Mouse (Mus musculus) heart, embryonic 15.5 days (tissue): ENCODE measurements around the gene Ddc. TPM values are rescaled to one million over a fixed set of nuclear protein-coding genes. Genes with fewer than 3 reads are reported as not detected.

Experiments
- ATAC-seq: fragments of 200-750 bp; cut with Nextera tagmentation; replicated peaks from 2 replicates; pipeline ENCODE4 v1.8.0; 2017; ENCODE audit warnings: low read depth, moderate TSS enrichment; ENCODE audit not compliant: insufficient number of reproducible peaks, insufficient read depth, low FRiP score
- H3K27ac ChIP-seq: fragments of 300-500 bp; sonication (generic); 2 replicates; pipeline ENCODE4 v1.5.1; 2015; ENCODE audit warnings: mild to moderate bottlenecking, inconsistent platforms
- H3K27me3 ChIP-seq: fragments of 300-500 bp; sonication (generic); 2 replicates; pipeline ENCODE4 v1.6.1; 2015; ENCODE audit warnings: inconsistent platforms
- H3K36me3 ChIP-seq: fragments of 300-500 bp; sonication (generic); 2 replicates; pipeline ENCODE4 v1.6.1; 2015; ENCODE audit warnings: mild to moderate bottlenecking, inconsistent platforms
- H3K4me1 ChIP-seq: fragments of 300-500 bp; sonication (generic); replicated peaks from 2 replicates; pipeline ENCODE4 v1.6.1; 2015; ENCODE audit warnings: inconsistent platforms
- H3K4me2 ChIP-seq: fragments of 300-500 bp; sonication (generic); 2 replicates; pipeline ENCODE4 v1.6.1; 2015; ENCODE audit warnings: inconsistent platforms, mild to moderate bottlenecking, moderate library complexity
- H3K4me3 ChIP-seq: fragments of 300-500 bp; sonication (generic); 2 replicates; pipeline ENCODE4 v1.5.1; 2015; ENCODE audit warnings: mild to moderate bottlenecking, inconsistent platforms
- H3K9ac ChIP-seq: fragments of 300-500 bp; sonication (generic); 2 replicates; pipeline ENCODE4 v1.6.1; 2015; ENCODE audit warnings: mild to moderate bottlenecking, inconsistent platforms
- H3K9me3 ChIP-seq: fragments of 300-500 bp; sonication (generic); replicated peaks from 2 replicates; pipeline ENCODE4 v1.6.1; 2016; ENCODE audit warnings: inconsistent platforms
- WGBS: fragments of 180-500 bp; shearing (Covaris S2); methylation state at CpG from one replicate; pipeline ENCODE4 v1.1.7; 2015; ENCODE audit warnings: mixed read lengths; 5-methylcytosine and 5-hydroxymethylcytosine counted together
- polyA plus RNA-seq: library from polyadenylated mRNA; unstranded; fragments of >200 nt; fragmentation: Nextera tagmentation; extraction: Ambion mirVana; gene quantifications from 2 replicates; pipeline ENCODE4 v1.2.1, GENCODE M21; 2015

The Ddc gene
- polyA plus RNA-seq, 1 experiment from 2014 or later, result 115 TPM

DNA sequence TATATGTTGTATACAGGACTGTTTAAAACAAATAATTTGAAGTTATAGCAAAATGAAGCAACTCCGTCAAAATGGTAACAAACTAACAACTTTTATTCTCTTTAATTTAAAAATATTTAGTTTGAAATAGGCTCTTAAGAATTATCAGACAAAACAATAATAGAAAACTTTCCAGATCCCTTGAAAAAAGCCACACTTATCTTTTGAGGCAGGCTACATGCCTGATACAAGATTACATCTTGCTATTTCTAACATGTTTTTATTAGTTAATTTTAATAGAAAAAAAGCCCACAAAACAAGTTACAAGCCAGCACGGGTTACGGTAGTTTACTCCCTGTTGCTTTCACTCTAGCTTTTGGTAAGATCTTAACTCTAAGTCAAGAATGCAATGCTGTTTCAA lies 97.6 kb downstream of the Ddc start:
- no peak overlapping the region for H3K27ac ChIP-seq
- no peak overlapping the region for H3K4me3 ChIP-seq
- H3K4me2 ChIP-seq, result no peak overlapping the region
- WGBS, result 93% methylated on average over 3 of the region's 3 CpGs
- H3K9me3 ChIP-seq, result no peaks in the 10 kb centered on the region
- no peak for ATAC-seq
- peaks cover 46% of the 10 kb centered on the region for H3K36me3 ChIP-seq
- H3K4me1 ChIP-seq, result 0 out of 2 replicates have a peak, but pooled peaks cover 3% of the 10 kb centered on the region
- H3K9ac ChIP-seq, result no peak overlapping the region
- no peaks in the 10 kb centered on the region for H3K27me3 ChIP-seq

DNA sequence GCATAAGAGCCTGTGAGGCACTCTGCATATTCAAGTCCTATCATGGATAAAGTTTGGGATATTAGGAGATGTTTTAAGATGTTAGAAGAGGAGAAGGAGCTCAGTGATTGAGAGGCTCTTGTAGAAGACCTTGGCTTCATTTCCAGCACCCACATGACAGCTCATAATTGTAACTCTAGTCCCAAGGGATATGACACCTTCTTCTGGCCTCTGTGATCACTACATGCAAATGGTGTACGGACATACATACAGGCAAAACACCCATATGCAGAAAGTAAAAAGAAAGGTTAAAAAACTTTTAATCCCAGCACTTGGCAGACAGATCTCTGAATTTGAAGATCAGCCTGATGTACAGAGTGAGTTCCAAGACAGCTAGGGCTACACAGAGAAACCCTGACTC lies 99.3 kb downstream of the Ddc start:
- Histone ChIP-seq H3K27me3 (no peaks in the 10 kb centered on the region), H3K4me3 (no peak overlapping the region), H3K4me1 (0 out of 2 replicates have a peak, but pooled peaks cover 3% of the 10 kb centered on the region), H3K9me3 (no peaks in the 10 kb centered on the region), H3K36me3 (peaks cover 40% of the 10 kb centered on the region), H3K4me2 (no peak overlapping the region), H3K27ac (no peak overlapping the region), H3K9ac (no peak overlapping the region)
- 97% methylated on average over 1 of the region's 1 CpGs for WGBS
- no peak for ATAC-seq

- no peaks in the 10 kb centered on the region for H3K27me3 ChIP-seq
- H3K4me1 ChIP-seq, result no peaks in the 10 kb centered on the region
- H3K4me2 ChIP-seq, result no peak overlapping the region
- no peak overlapping the region for H3K4me3 ChIP-seq
- peaks cover 19% of the 10 kb centered on the region for H3K36me3 ChIP-seq
- WGBS, result 70% methylated on average over 1 of the region's 1 CpGs
- H3K9me3 ChIP-seq, result no peaks in the 10 kb centered on the region
- H3K27ac ChIP-seq, result no peak overlapping the region
- H3K9ac ChIP-seq, result no peak overlapping the region
- ATAC-seq, result no peak
Measured at GRCm38 (mm10) chr11:11794626-11795025, 103.3 kb downstream of the Ddc start.

DNA sequence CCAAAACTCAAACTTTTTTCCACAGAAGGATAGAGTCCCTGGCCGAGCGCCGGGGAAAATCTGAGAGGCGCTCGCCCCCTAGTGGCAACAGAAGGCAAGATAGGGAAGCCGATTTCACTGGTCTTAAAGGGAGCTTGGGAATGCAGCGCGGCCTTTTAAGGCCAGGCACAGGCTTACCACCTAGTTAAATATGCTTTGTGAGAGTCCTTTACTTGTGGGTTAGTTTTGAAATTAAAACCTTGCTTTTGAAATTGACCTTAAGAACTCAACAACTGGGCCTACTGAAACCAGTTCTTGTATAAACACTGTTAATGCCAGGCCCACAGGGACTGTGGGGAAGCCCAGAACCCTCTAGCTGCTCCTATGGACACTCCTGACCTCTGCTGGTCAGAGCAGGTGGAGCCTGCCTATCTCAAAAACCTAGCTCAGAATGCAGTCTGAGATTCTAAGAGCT lies 109.4 kb downstream of the Ddc start:
- peak; percentile 89 for ATAC-seq
- Histone ChIP-seq H3K36me3 (no peaks in the 10 kb centered on the region), H3K27ac (no peak overlapping the region), H3K4me3 (peak overlapping the region; percentile 33), H3K9me3 (no peaks in the 10 kb centered on the region), H3K9ac (no peak overlapping the region), H3K27me3 (no peaks in the 10 kb centered on the region), H3K4me1 (no peaks in the 10 kb centered on the region), H3K4me2 (peak overlapping the region; percentile 55)
- WGBS, result 2% methylated on average over 8 of the region's 8 CpGs

DNA sequence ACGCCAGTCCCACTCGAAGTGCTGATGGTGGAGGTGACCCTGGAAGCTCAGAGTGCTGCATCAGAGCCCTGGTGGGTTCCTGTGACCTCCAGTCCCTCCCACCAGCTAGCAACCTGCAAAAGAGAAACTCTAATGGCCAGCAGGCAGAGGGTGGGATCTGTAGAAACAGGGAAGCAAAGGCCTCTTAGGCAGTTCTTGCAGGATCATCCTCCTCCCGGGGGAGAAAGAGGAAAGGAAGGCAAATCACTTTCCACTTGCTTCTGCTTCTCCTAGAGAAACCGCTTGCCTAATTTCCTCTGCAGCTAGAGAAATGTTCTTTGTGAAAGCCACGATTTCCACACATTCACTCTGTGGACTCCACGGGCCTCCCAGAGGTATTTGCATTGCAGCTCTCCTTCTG lies 112.5 kb downstream of the Ddc start:
- H3K9ac ChIP-seq, result no peak overlapping the region
- no peaks in the 10 kb centered on the region for H3K36me3 ChIP-seq
- 53% methylated on average over 6 of the region's 6 CpGs for WGBS
- no peaks in the 10 kb centered on the region for H3K4me1 ChIP-seq
- H3K9me3 ChIP-seq, result no peaks in the 10 kb centered on the region
- no peak overlapping the region for H3K4me2 ChIP-seq
- H3K4me3 ChIP-seq, result no peak overlapping the region
- H3K27me3 ChIP-seq, result no peaks in the 10 kb centered on the region
- no peak for ATAC-seq
- no peak overlapping the region for H3K27ac ChIP-seq

GRCm38 (mm10) chr11:11781728-11782127 lies 116.2 kb downstream of the Ddc start:
- Histone ChIP-seq H3K27ac (no peak overlapping the region), H3K4me2 (no peak overlapping the region), H3K36me3 (no peaks in the 10 kb centered on the region), H3K4me1 (no peaks in the 10 kb centered on the region), H3K9me3 (no peaks in the 10 kb centered on the region), H3K4me3 (no peak overlapping the region), H3K9ac (no peak overlapping the region), H3K27me3 (no peaks in the 10 kb centered on the region)
- WGBS, result 76% methylated on average over 8 of the region's 8 CpGs
- ATAC-seq, result no peak

DNA sequence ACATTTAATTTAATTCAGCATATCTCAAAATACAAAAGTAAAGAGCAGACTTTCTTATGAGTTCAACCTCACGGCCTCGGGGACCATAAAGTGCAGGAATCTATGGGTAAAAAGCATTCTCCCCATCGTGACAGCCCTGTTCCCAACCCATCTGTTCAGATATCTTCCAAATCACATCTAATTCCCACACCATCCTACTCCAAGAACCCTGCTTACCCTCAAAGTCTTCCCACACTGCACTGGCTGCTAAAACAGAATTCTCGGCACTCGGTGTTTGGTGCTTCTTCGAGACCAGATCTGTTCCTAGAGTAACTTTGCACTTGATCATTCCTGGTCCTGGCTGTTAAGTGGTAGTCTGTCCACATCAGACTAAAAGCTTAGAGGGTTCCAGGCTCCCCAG lies 119.6 kb downstream of the Ddc start:
- ATAC-seq, result no peak
- Histone ChIP-seq H3K4me2 (no peak overlapping the region), H3K27me3 (no peaks in the 10 kb centered on the region), H3K4me1 (no peaks in the 10 kb centered on the region), H3K36me3 (no peaks in the 10 kb centered on the region), H3K9ac (no peak overlapping the region), H3K4me3 (no peak overlapping the region), H3K27ac (no peak overlapping the region), H3K9me3 (no peaks in the 10 kb centered on the region)
- WGBS, result 90% methylated on average over 6 of the region's 6 CpGs

DNA sequence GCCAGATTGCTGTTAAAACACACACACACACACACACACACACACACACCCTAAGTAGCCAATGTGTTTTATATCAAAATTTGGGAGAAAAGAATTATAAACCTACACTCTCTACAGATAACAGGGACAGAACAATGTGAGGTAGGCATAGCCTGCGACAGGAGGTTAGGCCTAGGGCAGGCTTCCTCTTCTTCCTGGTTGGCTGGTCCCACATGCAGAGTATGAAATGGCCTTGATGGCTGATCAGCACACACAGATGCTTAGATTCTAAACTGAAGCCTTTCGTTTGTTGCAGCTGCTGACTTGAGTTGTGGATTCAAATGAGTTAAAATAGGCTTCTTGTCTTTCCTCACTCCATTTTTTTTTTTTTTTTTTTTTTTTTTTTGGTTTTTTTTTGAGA lies 120.1 kb downstream of the Ddc start:
- no peak overlapping the region for H3K27ac ChIP-seq
- no peak overlapping the region for H3K9ac ChIP-seq
- H3K9me3 ChIP-seq, result no peaks in the 10 kb centered on the region
- no peak overlapping the region for H3K4me3 ChIP-seq
- 73% methylated on average over 2 of the region's 2 CpGs for WGBS
- H3K36me3 ChIP-seq, result no peaks in the 10 kb centered on the region
- H3K4me2 ChIP-seq, result no peak overlapping the region
- no peaks in the 10 kb centered on the region for H3K4me1 ChIP-seq
- no peaks in the 10 kb centered on the region for H3K27me3 ChIP-seq
- ATAC-seq, result no peak

- ATAC-seq, result no peak
- 77% methylated on average over 3 of the region's 3 CpGs for WGBS
- Histone ChIP-seq H3K4me3 (no peak overlapping the region), H3K27ac (no peak overlapping the region), H3K27me3 (no peaks in the 10 kb centered on the region), H3K36me3 (no peaks in the 10 kb centered on the region), H3K9ac (no peak overlapping the region), H3K9me3 (no peaks in the 10 kb centered on the region), H3K4me1 (no peaks in the 10 kb centered on the region), H3K4me2 (no peak overlapping the region)
Measured at GRCm38 (mm10) chr11:11777246-11777645, 120.7 kb downstream of the Ddc start.

DNA sequence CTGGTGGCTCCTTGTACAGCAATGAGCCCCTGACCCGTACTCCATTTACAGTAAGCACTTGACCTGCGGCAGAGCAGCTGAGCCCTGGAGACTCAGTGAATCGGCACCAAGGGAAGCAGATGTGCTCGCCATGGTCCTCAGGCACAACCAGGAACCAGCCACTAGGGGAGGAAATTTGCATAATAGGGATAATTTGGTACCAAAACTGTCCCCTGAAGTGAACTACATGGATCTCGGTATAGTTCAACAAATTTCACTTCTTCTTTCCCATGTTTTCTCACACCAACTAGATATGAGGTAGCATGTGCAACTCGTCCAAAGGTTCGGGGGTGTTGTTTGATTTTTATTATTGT lies 121.1 kb downstream of the Ddc start:
- Histone ChIP-seq H3K9me3 (no peaks in the 10 kb centered on the region), H3K27me3 (no peaks in the 10 kb centered on the region), H3K4me2 (no peak overlapping the region), H3K9ac (no peak overlapping the region), H3K27ac (no peak overlapping the region), H3K36me3 (no peaks in the 10 kb centered on the region), H3K4me1 (no peaks in the 10 kb centered on the region), H3K4me3 (no peak overlapping the region)
- WGBS, result 83% methylated on average over 7 of the region's 7 CpGs
- ATAC-seq, result no peak

DNA sequence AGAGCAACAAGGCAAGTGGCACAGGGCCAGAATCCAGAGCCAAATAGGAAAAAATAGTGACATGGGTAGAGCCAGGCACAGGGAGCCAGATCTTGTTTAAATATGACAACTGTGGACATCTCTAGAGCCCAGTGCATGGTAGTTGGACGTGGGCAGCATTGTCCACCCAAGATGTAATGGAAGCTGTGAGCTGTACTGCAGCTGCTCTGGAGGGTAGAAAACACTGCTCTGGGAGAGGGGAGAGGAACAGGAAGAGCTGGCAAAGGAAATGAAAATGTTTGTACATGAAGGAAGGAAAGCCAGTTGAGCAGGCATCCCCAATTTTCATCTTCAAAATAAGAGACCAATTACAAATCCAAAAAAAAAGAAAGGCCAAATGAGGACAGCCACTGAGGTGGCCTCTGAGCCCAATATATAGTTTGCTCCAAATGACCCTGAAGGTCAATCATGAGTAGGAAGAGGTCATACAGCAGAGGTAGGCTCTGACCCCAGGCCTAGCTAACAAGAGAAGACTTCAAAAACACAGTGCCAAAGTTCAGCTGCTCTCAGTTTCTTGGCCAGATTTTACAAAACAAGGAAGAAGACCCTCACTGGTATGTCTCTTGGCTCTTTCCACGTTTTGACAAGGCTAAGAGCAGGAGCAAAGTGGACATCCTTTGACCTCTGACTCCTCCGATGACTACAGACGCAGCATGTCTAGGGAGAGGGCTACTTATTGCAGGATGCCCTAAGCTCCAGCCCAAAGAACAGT lies 121.7 kb downstream of the Ddc start:
- Histone ChIP-seq H3K9me3 (no peaks in the 10 kb centered on the region), H3K4me1 (no peaks in the 10 kb centered on the region), H3K27me3 (no peaks in the 10 kb centered on the region), H3K9ac (no peak overlapping the region), H3K4me3 (no peak overlapping the region), H3K36me3 (no peaks in the 10 kb centered on the region), H3K4me2 (no peak overlapping the region), H3K27ac (no peak overlapping the region)
- WGBS, result 70% methylated on average over 4 of the region's 4 CpGs
- ATAC-seq, result no peak

- WGBS, result 80% methylated on average over 5 of the region's 5 CpGs
- H3K36me3 ChIP-seq, result no peaks in the 10 kb centered on the region
Measured at GRCm38 (mm10) chr11:11774893-11775292, 123.1 kb downstream of the Ddc start.

More at GRCm38 (mm10) chr11:11774893-11775292, 123.1 kb downstream of the Ddc start:
- H3K4me1 ChIP-seq, result no peaks in the 10 kb centered on the region
- no peak overlapping the region for H3K4me2 ChIP-seq
- H3K27me3 ChIP-seq, result no peaks in the 10 kb centered on the region
- H3K9me3 ChIP-seq, result no peaks in the 10 kb centered on the region
- H3K27ac ChIP-seq, result no peak overlapping the region
- H3K4me3 ChIP-seq, result no peak overlapping the region
- no peak overlapping the region for H3K9ac ChIP-seq
- no peak for ATAC-seq
